Mouse (Mus musculus) olfactory bulb, adult 2 months (tissue): ENCODE measurements around the gene Trim65. TPM values are rescaled to one million over a fixed set of nuclear protein-coding genes. Genes with fewer than 3 reads are reported as not detected.
"Not testable (repeated sequence)": the region's sequence is repeated elsewhere in the genome, so short reads cannot be mapped to it uniquely, and the experiment has no call there.

ENCODE experiments used
- H3K27ac ChIP-seq: fragments of 200-500 bp; 2 replicates; pipeline ENCODE4 v1.5.1; 2012; ENCODE audit warnings: low read depth, low read length; ENCODE audit not compliant: insufficient read depth
- H3K4me1 ChIP-seq: fragments of 200-500 bp; 2 replicates; pipeline ENCODE4 v1.6.1; 2012; ENCODE audit warnings: low read length; ENCODE audit not compliant: control insufficient read depth, insufficient read depth
- H3K4me3 ChIP-seq: fragments of 200-500 bp; 2 replicates; pipeline ENCODE4 v1.5.1; 2012; ENCODE audit warnings: mild to moderate bottlenecking, low read depth, low read length, moderate library complexity; ENCODE audit not compliant: insufficient read depth
- CTCF ChIP-seq: fragments of 200-500 bp; IDR thresholded peaks from 2 replicates; pipeline ENCODE4 v1.5.1; 2012; ENCODE audit warnings: low read depth, mild to moderate bottlenecking, low read length, moderate library complexity; ENCODE audit not compliant: insufficient read depth
- POLR2A ChIP-seq: fragments of 200-500 bp; IDR thresholded peaks from 2 replicates; pipeline ENCODE4 v1.6.1; 2012; ENCODE audit warnings: mild to moderate bottlenecking, low read depth, low read length, moderate library complexity; ENCODE audit not compliant: insufficient read depth
- WGBS: fragments of 180-500 bp; shearing (Covaris S2); methylation state at CpG from one replicate; pipeline ENCODE4 v1.1.7; 2018; 5-methylcytosine and 5-hydroxymethylcytosine counted together
- polyA plus RNA-seq: library from polyadenylated mRNA; stranded (reverse); fragments of >200 nt; gene quantifications from 2 replicates; pipeline ENCODE4 v1.2.4, GENCODE M21; 2012; ENCODE audit warnings: low replicate concordance; ENCODE audit not compliant: missing spikeins, insufficient read depth, insufficient read length

Gene Trim65
- polyA plus RNA-seq, 1 experiment, result not detected

- 15% methylated on average over 8 of the region's 8 CpGs for WGBS
- TF ChIP-seq CTCF (no peak), POLR2A (no peak; the same call in 1 of the 2 replicates)
- Histone ChIP-seq H3K4me1 (peaks cover 16% of the 10 kb centered on the region), H3K27ac (peak overlapping the region; percentile 29), H3K4me3 (peak overlapping the region; percentile 70)
Measured at GRCm38 (mm10) chr11:116129993-116130487, 888 bp downstream of the Trim65 start.

DNA sequence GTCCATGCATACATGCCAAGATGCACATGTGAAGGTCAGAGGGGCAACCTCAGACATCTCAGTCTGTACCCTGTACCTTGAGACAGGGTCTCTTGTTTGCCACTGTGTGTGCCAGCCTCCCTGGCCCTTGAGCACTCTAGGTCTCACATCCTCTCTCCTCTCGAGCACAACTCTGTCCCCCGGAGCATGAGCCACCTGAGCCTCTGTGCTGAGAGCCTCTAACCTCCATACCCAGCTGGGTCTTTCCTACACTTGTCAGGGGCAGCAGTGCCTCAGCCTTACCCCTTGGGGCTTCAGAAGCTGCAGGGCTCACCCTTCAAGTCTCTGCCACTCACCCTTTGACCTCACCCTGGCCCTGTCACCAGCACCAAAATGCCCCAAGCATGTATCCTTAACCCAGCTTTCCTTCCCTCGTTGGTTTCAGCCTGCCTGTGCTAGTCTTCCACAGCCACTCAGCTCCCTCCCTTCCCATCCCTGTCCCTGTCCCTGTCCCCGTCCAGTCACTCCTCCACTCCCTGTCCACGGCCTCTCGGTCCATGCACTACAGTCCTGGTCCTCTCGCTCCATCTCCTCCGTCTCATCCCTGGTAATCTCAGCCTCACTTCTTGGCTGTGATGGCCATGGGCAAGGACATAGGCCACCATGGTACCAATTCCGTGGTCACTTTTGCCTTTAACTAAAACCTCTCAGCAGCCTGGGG, 1.7 kb downstream of the Trim65 start:
- 82% methylated on average over 9 of the region's 9 CpGs for WGBS
- Histone ChIP-seq H3K27ac (no peak overlapping the region), H3K4me1 (peaks cover 16% of the 10 kb centered on the region), H3K4me3 (no peak overlapping the region)
- TF ChIP-seq POLR2A (no peak), CTCF (no peak)

GRCm38 (mm10) chr11:116127986-116128385, 2.9 kb downstream of the Trim65 start:
- Histone ChIP-seq H3K4me1 (peaks cover 16% of the 10 kb centered on the region), H3K27ac (no peak overlapping the region), H3K4me3 (no peak overlapping the region)
- 78% methylated on average over 9 of the region's 9 CpGs for WGBS
- no peak for TF ChIP-seq POLR2A
- no peak for TF ChIP-seq CTCF

- 39% methylated on average over 23 of the region's 23 CpGs for WGBS
- Histone ChIP-seq H3K4me3 (no peak within 1 kb of the TSS), H3K27ac (no peak within 1 kb of the TSS), H3K4me1 (peaks cover 13% of the 10 kb centered on the region)
- TF ChIP-seq POLR2A (no peak), CTCF (no peak)
Measured at GRCm38 (mm10) chr11:116127156-116127980, 3.6 kb downstream of the Trim65 start, which contains the start of gene Trim47. TSS of gene Trim47 (minus strand) at chr11:116127210.

DNA sequence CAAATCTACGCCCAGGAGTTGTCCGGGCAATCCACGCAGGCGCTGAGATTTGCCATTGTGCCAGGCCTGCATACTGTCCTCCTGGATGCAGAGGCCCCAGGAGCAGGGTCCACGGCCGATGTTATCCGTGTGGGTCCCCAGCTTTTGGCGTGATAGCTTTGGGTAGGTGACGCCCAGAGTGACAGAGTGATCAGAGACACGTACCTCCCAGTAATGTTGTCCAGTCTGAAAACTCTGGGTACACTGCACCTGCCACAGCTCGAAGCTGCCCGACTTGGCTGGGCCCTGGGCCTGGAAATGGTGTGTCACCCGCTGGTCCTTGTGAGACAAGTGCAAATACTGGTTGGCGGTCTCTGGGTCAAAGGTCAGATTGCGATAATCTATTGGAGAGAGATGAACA, 4.7 kb downstream of the Trim65 start:
- Histone ChIP-seq H3K4me1 (peaks cover 13% of the 10 kb centered on the region), H3K27ac (no peak overlapping the region), H3K4me3 (no peak overlapping the region)
- TF ChIP-seq POLR2A, result no peak
- no peak for TF ChIP-seq CTCF
- 97% methylated on average over 15 of the region's 15 CpGs for WGBS

DNA sequence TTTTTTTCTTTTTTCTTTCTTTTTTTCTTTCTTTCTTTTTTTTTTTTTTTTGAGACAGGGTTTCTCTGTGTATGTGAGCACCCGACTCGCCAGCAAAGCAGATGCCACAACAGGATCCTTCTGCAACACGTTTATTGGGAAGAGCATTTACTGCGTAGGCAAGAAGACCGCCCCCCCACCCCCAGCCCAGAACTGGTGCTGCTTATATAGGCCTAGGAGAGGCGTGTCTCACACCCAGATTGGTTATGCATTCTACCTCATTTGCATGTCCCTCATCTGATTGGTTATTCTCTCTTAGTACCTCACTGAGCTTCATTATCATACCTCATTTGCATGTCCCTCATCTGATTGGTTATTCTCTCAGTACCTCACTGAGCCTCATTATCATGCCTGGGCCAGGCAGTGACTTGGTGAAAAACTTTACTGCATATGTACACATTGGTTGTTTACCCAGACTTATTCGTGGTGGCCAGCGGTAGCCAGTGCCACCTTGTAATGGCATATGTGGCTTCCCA, 9.1 kb downstream of the Trim65 start:
- 83% methylated on average over 8 of the region's 8 CpGs for WGBS
- H3K4me1 ChIP-seq, H3K4me3 ChIP-seq, H3K27ac ChIP-seq: not testable (repeated sequence)

- TF ChIP-seq POLR2A (no peak), CTCF (no peak)
Measured at GRCm38 (mm10) chr11:116117819-116118218, 13.1 kb downstream of the Trim65 start.

DNA sequence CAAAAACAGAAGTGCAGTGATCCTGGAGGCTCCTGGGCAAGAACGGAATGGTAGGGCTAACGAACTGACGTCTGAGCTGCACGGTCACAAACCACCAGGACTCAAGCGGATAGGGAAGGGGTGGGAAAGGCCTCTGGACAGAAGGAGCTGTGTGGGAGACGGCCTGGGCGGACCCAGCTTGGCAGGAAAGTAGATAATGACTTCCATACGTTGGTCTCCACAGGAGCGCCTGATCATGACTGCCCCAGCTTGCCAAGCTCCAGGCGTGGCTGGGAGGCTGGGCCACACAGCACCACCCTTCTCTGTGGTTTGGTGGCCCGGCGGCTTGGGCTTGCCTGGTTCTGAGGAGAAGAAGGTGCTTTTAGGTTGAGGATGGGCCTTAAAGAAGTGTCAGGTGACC, 13.7 kb downstream of the Trim65 start:
- WGBS, result 79% methylated on average over 12 of the region's 12 CpGs
- TF ChIP-seq CTCF (no peak), POLR2A (no peak)
- H3K4me1 ChIP-seq, result no peaks in the 10 kb centered on the region

More at GRCm38 (mm10) chr11:116117819-116118218, 13.1 kb downstream of the Trim65 start:
- Histone ChIP-seq H3K27ac (no peak overlapping the region), H3K4me1 (no peaks in the 10 kb centered on the region), H3K4me3 (no peak overlapping the region)

More for the DNA sequence above, 13.7 kb downstream of the Trim65 start:
- H3K27ac ChIP-seq, result no peak overlapping the region
- no peak overlapping the region for H3K4me3 ChIP-seq
